Mouse (Mus musculus): ENCODE data around the gene Clcnka.

Clcnka gene

GRCm38 (mm10) chr4:141379674-141380073 is 18.9 kb downstream of the Clcnka start:
- DNase-seq (ENCODE audit: low read depth, low spot score): no peak

- DNase-seq (ENCODE audit: low read depth, low spot score): no peak
Observed at GRCm38 (mm10) chr4:141372426-141372825, 26.1 kb downstream of the Clcnka start.

GRCm38 (mm10) chr4:141367997-141368791 is 30.3 kb downstream of the Clcnka start, which contains the start of gene Fam131c:
Gene Fam131c (plus strand): TSS chr4:141368220.
- DNase-seq (ENCODE audit: low read depth, low spot score): no peak

GRCm38 (mm10) chr4:141365876-141366275 is 32.6 kb downstream of the Clcnka start:
- DNase-seq (ENCODE audit: low read depth, low spot score): no peak

GRCm38 (mm10) chr4:141365126-141365525 is 33.4 kb downstream of the Clcnka start:
- no peak for DNase-seq (ENCODE audit: low read depth, low spot score)

GRCm38 (mm10) chr4:141362937-141363548 is 35.5 kb downstream of the Clcnka start:
- peak; percentile 57 for DNase-seq (ENCODE audit: low read depth, low spot score)

- no peak for DNase-seq (ENCODE audit: low read depth, low spot score)
Observed at GRCm38 (mm10) chr4:141360846-141361245, 37.7 kb downstream of the Clcnka start.

- no peak for DNase-seq (ENCODE audit: low read depth, low spot score)
Observed at GRCm38 (mm10) chr4:141359222-141359621, 39.3 kb downstream of the Clcnka start.

- DNase-seq (ENCODE audit: low read depth, low spot score): no peak
Observed at GRCm38 (mm10) chr4:141357811-141358210, 40.7 kb downstream of the Clcnka start.

- DNase-seq (ENCODE audit: low read depth, low spot score): no peak
Observed at GRCm38 (mm10) chr4:141353868-141354267, 44.7 kb downstream of the Clcnka start.

- DNase-seq (ENCODE audit: low read depth, low spot score): no peak
Observed at GRCm38 (mm10) chr4:141352986-141353385, 45.5 kb downstream of the Clcnka start.

- DNase-seq (ENCODE audit: low read depth, low spot score): no peak
Observed at GRCm38 (mm10) chr4:141351972-141352371, 46.6 kb downstream of the Clcnka start.

GRCm38 (mm10) chr4:141350015-141350414 is 48.5 kb downstream of the Clcnka start:
- no peak for DNase-seq (ENCODE audit: low read depth, low spot score)

- no peak for DNase-seq (ENCODE audit: low read depth, low spot score)
Observed at GRCm38 (mm10) chr4:141348616-141349015, 49.9 kb downstream of the Clcnka start.

GRCm38 (mm10) chr4:141347365-141347797 is 51.1 kb downstream of the Clcnka start:
- no peak for DNase-seq (ENCODE audit: low read depth, low spot score)

GRCm38 (mm10) chr4:141345219-141345618 is 53.3 kb downstream of the Clcnka start:
- no peak for DNase-seq (ENCODE audit: low read depth, low spot score)

GRCm38 (mm10) chr4:141343515-141343914 is 55.0 kb downstream of the Clcnka start:
- DNase-seq (ENCODE audit: low read depth, low spot score): no peak

- DNase-seq (ENCODE audit: low read depth, low spot score): no peak
Observed at GRCm38 (mm10) chr4:141341477-141341876, 57.0 kb downstream of the Clcnka start.

GRCm38 (mm10) chr4:141338853-141339252 is 59.7 kb downstream of the Clcnka start:
- no peak for DNase-seq (ENCODE audit: low read depth, low spot score)

GRCm38 (mm10) chr4:141337986-141338385 is 60.5 kb downstream of the Clcnka start:
- DNase-seq (ENCODE audit: low read depth, low spot score): no peak

- no peak for DNase-seq (ENCODE audit: low read depth, low spot score)
Observed at GRCm38 (mm10) chr4:141336196-141336595, 62.3 kb downstream of the Clcnka start.

- no peak for DNase-seq (ENCODE audit: low read depth, low spot score)
Observed at GRCm38 (mm10) chr4:141335263-141335796, 63.2 kb downstream of the Clcnka start.

- DNase-seq (ENCODE audit: low read depth, low spot score): no peak
Observed at GRCm38 (mm10) chr4:141334695-141335094, 63.8 kb downstream of the Clcnka start.
